Mouse (Mus musculus) forebrain, embryonic 12.5 days (tissue): ENCODE measurements around the gene Hist1h2br. TPM values are rescaled to one million over a fixed set of nuclear protein-coding genes. Genes with fewer than 3 reads are reported as not detected.
"Not testable (repeated sequence)": the region's sequence is repeated elsewhere in the genome, so short reads cannot be mapped to it uniquely, and the experiment has no call there.

Experiments
- ATAC-seq: fragments of 200-750 bp; cut with Nextera tagmentation; 2 replicates; pipeline ENCODE4 v1.8.0; 2017; ENCODE audit warnings: moderate TSS enrichment; ENCODE audit not compliant: low FRiP score
- H3K27ac ChIP-seq: fragments of 300-500 bp; sonication (generic); 2 replicates; pipeline ENCODE4 v1.5.1; 2016; ENCODE audit warnings: mild to moderate bottlenecking
- H3K27me3 ChIP-seq: fragments of 300-500 bp; sonication (generic); 2 replicates; pipeline ENCODE4 v1.6.1; 2016; ENCODE audit warnings: mild to moderate bottlenecking
- H3K36me3 ChIP-seq: fragments of 300-500 bp; sonication (generic); replicated peaks from 2 replicates; pipeline ENCODE4 v1.6.1; 2016; ENCODE audit warnings: mild to moderate bottlenecking
- H3K4me1 ChIP-seq: fragments of 300-500 bp; sonication (generic); 2 replicates; pipeline ENCODE4 v1.6.1; 2016
- H3K4me2 ChIP-seq: fragments of 300-500 bp; sonication (generic); 2 replicates; pipeline ENCODE4 v1.6.1; 2016; ENCODE audit warnings: mild to moderate bottlenecking, moderate library complexity
- H3K4me3 ChIP-seq: fragments of 300-500 bp; sonication (generic); replicated peaks from 2 replicates; pipeline ENCODE4 v1.5.1; 2016; ENCODE audit warnings: mild to moderate bottlenecking
- H3K9ac ChIP-seq: fragments of 300-500 bp; sonication (generic); 2 replicates; pipeline ENCODE4 v1.6.1; 2016; ENCODE audit warnings: mild to moderate bottlenecking
- H3K9me3 ChIP-seq: fragments of 300-500 bp; sonication (generic); 2 replicates; pipeline ENCODE4 v1.6.1; 2016
- WGBS: fragments of 180-500 bp; shearing (Covaris S2); methylation state at CpG from one replicate; pipeline ENCODE4 v1.1.7; 2016; 5-methylcytosine and 5-hydroxymethylcytosine counted together
- microRNA-seq: library from miRNA; unstranded; fragments of <30 nt; microRNA quantifications from one replicate; pipeline ENCODE4, GENCODE M21; 2017
- polyA plus RNA-seq: library from polyadenylated mRNA; unstranded; fragments of >200 nt; fragmentation: Nextera tagmentation; extraction: Ambion mirVana; gene quantifications from 2 replicates; pipeline ENCODE4 v1.2.1, GENCODE M21; 2016

The Hist1h2br gene
- polyA plus RNA-seq, 1 experiment from 2014 or later: 30.9 TPM

DNA sequence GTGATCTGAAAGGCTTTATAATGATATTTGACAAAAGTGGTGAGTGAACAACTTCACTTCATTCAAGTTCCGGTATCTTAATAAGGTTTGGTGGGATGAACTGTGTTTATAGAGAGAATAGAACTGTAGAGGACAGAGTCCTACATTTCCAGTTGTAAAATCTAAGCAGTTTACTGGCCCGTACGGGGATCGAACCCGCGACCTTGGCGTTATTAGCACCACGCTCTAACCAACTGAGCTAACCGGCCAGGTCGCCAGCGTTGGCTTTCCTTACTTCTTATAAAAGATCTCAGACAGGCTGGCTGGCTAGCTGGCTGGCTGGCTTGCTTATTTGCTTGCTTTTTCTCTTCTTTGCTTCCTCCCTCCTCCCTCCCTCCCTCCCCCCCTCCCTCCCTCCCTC, 21.6 kb downstream of the Hist1h2br start:
- H3K27ac ChIP-seq: no peak overlapping the region

DNA sequence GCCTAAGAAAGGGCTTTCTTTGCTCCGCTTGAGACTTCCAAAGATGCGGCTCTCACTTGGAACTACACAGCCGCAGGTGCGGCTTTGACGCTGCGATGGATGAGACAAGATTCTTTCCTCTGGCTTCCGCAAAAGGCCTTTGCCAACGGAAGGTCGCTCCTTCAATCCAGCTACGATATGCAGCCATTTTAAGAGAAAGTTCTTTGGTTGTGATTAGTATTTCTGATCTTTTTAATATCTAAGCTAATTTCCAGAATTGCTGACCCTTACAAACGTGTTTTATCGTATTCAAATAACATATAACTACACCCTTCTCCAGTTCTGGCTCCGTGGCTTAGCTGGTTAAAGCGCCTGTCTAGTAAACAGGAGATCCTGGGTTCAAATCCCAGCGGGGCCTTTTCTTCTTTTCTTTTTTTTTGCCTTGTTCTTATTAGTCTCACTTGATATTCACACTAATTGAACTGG, 22.2 kb downstream of the Hist1h2br start:
- Histone ChIP-seq H3K27me3 (no peaks in the 10 kb centered on the region), H3K36me3 (no peaks in the 10 kb centered on the region), H3K9ac (peak overlapping the region; percentile 36), H3K4me1 (no peaks in the 10 kb centered on the region), H3K4me2 (peak overlapping the region; percentile 44), H3K27ac (peak overlapping the region; percentile 38; the same call in 1 of the 2 replicates), H3K4me3 (peak overlapping the region; percentile 45), H3K9me3 (no peaks in the 10 kb centered on the region)
- peak; percentile 49; the same call in 1 of the 2 replicates for ATAC-seq
- under 1% methylated on average over 15 of the region's 15 CpGs for WGBS

More for the DNA sequence above, 21.6 kb downstream of the Hist1h2br start:
- H3K9ac ChIP-seq: peak overlapping the region; percentile 36; the same call in 1 of the 2 replicates
- WGBS: under 1% methylated on average over 11 of the region's 11 CpGs
- H3K27me3 ChIP-seq: no peaks in the 10 kb centered on the region
- peak overlapping the region; percentile 44 for H3K4me2 ChIP-seq
- H3K36me3 ChIP-seq: no peaks in the 10 kb centered on the region
- no peaks in the 10 kb centered on the region for H3K4me1 ChIP-seq
- peak overlapping the region; percentile 45 for H3K4me3 ChIP-seq
- H3K9me3 ChIP-seq: no peaks in the 10 kb centered on the region
- ATAC-seq: peak; percentile 49; the same call in 1 of the 2 replicates

DNA sequence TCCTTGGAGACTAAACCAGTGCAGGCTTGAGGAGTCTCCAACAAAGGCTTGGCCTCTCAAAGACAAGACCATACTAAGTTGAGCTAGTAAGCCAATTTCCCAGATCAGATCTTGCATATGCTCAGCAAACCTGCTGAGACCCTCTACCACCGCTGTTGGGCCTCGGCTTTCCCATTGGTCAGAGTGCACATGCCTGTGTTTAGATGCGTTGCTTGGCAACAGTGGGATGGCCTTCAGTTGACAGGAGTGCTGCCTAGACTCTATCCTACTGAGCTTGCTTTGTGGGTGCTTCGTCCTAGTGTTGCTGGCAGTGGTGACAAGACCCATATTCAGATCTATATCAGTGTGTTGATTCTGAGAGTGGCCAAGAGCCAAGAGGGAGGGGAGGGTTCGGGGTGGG, 28.1 kb downstream of the Hist1h2br start:
- Histone ChIP-seq H3K36me3 (no peaks in the 10 kb centered on the region), H3K9ac (no peak overlapping the region), H3K4me1 (0 out of 2 replicates have a peak, but pooled peaks cover 4% of the 10 kb centered on the region), H3K4me2 (no peak overlapping the region), H3K27ac (no peak overlapping the region), H3K4me3 (no peak overlapping the region), H3K9me3 (no peaks in the 10 kb centered on the region; the same call in 1 of the 2 replicates), H3K27me3 (no peaks in the 10 kb centered on the region)
- WGBS: 14% methylated on average over 5 of the region's 5 CpGs
- ATAC-seq: no peak; the same call in 1 of the 2 replicates

DNA sequence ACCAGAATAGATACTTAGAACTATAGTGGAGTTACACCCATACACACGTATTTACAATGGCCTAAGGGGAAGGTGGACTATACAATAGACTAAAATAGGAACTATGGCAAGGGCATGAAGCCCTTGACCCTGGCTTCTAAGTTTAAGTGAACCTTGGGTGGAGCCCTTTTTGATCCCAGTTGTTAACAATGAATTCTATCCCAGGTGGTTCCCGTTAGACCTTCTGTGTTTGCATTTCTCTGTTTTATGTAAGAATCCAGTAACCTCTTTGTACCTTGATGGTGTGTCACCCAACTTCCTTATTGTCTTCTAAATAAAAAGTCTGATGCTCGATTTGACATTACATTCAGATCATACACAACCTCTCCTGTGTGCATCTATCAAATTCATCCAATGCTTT, 32.0 kb downstream of the Hist1h2br start:
- H3K27me3 ChIP-seq, H3K9me3 ChIP-seq, H3K4me3 ChIP-seq, H3K9ac ChIP-seq, ATAC-seq, H3K36me3 ChIP-seq, H3K4me2 ChIP-seq, H3K27ac ChIP-seq, H3K4me1 ChIP-seq: not testable (repeated sequence)
- WGBS: 79% methylated on average over 3 of the region's 3 CpGs

DNA sequence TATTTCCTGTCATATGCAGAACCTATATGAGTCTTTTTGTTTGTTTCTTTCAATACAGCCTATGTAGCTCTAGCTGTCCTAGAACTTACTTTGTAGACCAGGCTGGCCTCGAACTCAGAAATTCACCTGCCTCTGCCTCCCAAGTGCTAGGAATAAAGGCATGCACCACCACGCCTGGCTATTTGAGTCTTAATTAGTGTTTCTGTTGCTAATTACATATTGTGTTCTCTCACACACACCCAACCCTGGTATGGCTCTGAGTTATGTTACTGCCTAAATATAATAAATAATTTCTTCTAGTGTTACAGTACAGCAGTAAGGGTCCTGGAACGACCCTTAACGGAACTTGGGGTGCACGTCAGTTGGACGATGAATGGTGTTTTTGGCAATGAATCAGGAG, 47.2 kb downstream of the Hist1h2br start:
- Histone ChIP-seq H3K27ac (no peak overlapping the region), H3K4me2 (no peak overlapping the region), H3K36me3 (no peaks in the 10 kb centered on the region), H3K4me1 (no peaks in the 10 kb centered on the region), H3K27me3 (peaks cover 4% of the 10 kb centered on the region; the same call in 1 of the 2 replicates), H3K4me3 (no peak overlapping the region), H3K9me3 (no peaks in the 10 kb centered on the region), H3K9ac (no peak overlapping the region)
- ATAC-seq: no peak
- WGBS: 85% methylated on average over 6 of the region's 6 CpGs

DNA sequence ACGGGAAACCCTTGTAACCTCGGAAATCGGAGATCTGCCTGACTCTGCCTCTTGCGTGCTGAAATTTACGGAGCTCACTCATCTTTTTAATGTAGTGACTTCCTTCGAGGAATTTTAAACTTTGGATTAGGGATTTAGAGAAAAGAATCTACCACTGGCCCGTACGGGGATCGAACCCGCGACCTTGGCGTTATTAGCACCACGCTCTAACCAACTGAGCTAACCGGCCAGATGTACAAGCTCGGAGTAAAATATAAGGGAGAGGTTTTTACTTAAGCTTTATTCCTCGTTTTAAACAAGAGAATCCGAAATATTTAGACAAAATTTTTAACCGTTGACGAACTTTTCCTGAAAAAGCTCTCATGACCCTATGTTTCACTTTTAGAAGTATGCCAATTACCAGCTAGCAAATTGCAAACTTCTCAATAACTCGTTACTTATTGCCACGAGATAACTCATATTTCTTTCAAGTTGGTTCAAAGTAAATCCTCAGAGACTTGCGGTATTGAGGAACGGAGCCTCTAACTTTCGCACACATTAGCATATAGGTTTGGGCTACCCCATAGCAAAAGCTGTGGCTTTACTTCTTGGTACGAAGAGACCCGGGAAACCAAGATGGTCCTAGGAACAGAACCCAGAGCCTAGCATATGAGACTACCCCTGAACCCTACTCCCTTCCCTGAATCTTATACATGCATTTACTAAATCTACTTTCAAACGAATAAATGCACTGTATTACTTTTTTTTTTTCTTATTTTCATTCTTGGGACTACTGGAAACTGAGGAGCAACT, 48.5 kb downstream of the Hist1h2br start:
- H3K36me3 ChIP-seq: no peaks in the 10 kb centered on the region
- peak overlapping the region; percentile 32 for H3K4me3 ChIP-seq
- no peaks in the 10 kb centered on the region for H3K9me3 ChIP-seq
- WGBS: under 1% methylated on average over 27 of the region's 27 CpGs
- no peak overlapping the region for H3K9ac ChIP-seq
- H3K4me1 ChIP-seq: no peaks in the 10 kb centered on the region
- H3K4me2 ChIP-seq: peak overlapping the region; percentile 42
- H3K27me3 ChIP-seq: peaks cover 4% of the 10 kb centered on the region; the same call in 1 of the 2 replicates
- no peak overlapping the region for H3K27ac ChIP-seq
- 0 out of 2 replicates have a peak, but pooled peaks have one; percentile 51 for ATAC-seq

DNA sequence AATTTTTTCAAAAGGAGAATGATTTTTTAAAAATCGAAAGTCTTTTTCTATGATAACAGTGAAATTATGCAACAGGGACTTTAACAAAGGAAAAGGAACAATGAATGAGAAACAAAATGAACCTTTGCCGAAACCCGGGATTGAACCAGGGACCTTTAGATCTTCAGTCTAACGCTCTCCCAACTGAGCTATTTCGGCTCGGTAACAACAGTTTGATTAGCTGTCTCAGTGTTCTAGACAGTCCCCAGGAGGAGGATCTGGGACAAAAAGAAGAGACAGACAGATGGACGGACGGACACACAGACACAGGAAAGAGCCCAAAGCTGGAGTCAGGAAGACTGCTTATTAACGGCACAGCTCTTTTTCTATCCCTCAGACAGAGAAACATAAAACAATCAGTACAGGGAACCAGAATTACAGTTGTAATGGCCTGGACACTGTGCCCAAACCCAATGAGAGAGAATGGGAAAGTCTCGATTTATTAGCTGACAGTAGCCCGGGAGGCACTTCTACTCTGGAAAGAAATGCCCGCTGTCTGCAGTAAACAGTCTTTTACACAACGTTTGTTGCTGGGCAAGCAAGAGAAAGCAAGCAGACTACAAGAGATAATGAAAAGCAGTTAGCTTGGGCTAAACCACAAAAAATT, 49.3 kb downstream of the Hist1h2br start:
- ATAC-seq: peak; percentile 65; the same call in 1 of the 2 replicates

DNA sequence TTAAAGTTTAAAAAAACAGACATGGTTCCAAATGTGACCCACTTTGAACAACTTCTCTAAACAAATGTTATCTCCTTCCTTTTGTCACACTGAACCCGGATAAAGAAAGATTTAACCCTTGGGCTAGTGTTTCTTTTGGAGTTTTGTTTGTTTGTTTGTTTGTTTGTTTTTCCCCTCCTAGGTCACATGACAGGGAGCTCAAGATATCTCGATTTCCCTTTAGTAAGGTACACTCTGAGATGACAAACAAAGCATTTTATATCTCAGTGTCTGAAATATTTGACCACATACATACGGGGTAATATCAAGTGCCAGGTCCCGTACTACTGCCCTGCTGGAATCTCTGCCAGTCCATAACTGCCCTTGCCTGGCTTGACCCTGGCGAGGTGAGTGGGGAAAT, 49.9 kb downstream of the Hist1h2br start:
- H3K9ac ChIP-seq: no peak overlapping the region
- peaks cover 4% of the 10 kb centered on the region; the same call in 1 of the 2 replicates for H3K27me3 ChIP-seq
- no peak overlapping the region for H3K27ac ChIP-seq
- no peaks in the 10 kb centered on the region for H3K4me1 ChIP-seq
- WGBS: 34% methylated on average over 5 of the region's 5 CpGs
- H3K36me3 ChIP-seq: no peaks in the 10 kb centered on the region
- peak overlapping the region; percentile 42 for H3K4me2 ChIP-seq
- no peaks in the 10 kb centered on the region for H3K9me3 ChIP-seq
- no peak for ATAC-seq
- peak overlapping the region; percentile 32; the same call in 1 of the 2 replicates for H3K4me3 ChIP-seq

More for the DNA sequence above, 49.3 kb downstream of the Hist1h2br start:
- H3K27ac ChIP-seq: no peak overlapping the region
- peaks cover 4% of the 10 kb centered on the region; the same call in 1 of the 2 replicates for H3K27me3 ChIP-seq
- H3K9me3 ChIP-seq: no peaks in the 10 kb centered on the region
- no peak overlapping the region; the same call in 1 of the 2 replicates for H3K9ac ChIP-seq
- H3K4me2 ChIP-seq: peak overlapping the region; percentile 42
- H3K4me1 ChIP-seq: no peaks in the 10 kb centered on the region
- H3K4me3 ChIP-seq: peak overlapping the region; percentile 32
- no peaks in the 10 kb centered on the region for H3K36me3 ChIP-seq
- WGBS: 2% methylated on average over 13 of the region's 13 CpGs

DNA sequence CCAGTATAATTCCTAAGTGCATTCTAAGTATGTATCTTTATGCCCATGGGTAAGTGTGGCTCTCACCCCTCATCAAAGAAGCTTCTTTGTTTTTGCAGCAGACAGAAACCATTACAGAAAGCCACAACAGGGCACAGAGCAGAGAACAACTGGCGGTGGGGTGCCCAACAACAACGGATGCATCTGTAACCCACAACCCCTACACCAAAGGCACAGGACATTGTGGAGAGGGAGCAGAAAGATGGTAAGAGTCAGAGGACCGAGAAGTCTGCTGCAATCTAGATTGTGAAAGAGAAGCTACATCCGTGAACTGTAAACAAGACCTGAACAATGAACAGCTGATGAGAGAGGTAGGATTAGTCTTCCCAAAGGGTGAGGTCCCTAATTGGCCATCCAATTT, 51.0 kb downstream of the Hist1h2br start:
- H3K4me3 ChIP-seq: no peak overlapping the region
- peaks cover 4% of the 10 kb centered on the region; the same call in 1 of the 2 replicates for H3K27me3 ChIP-seq
- no peak for ATAC-seq
- no peak overlapping the region for H3K9ac ChIP-seq
- no peaks in the 10 kb centered on the region for H3K9me3 ChIP-seq
- H3K36me3 ChIP-seq: no peaks in the 10 kb centered on the region
- H3K4me1 ChIP-seq: no peaks in the 10 kb centered on the region
- H3K4me2 ChIP-seq: no peak overlapping the region
- no peak overlapping the region for H3K27ac ChIP-seq
- 65% methylated on average over 4 of the region's 4 CpGs for WGBS

Small RNA genes lying within 50 kb of the gene (microRNA-seq; reads per million reads assigned to microRNA genes)
- gene Gm19658 (not detected), gene Gm44346 (not detected), gene Gm44466 (not detected)

Other genes with a start within 250 kb of the Hist1h2br start
- not detected in 2 replicates for gene Olfr1362, start 219.7 kb upstream of the Hist1h2br start, polyA plus RNA-seq
- not detected in 2 replicates for gene Olfr11, start 191.2 kb upstream of the Hist1h2br start, polyA plus RNA-seq
- not detected in 2 replicates for gene Olfr1361, start 170.4 kb upstream of the Hist1h2br start, polyA plus RNA-seq
- gene Olfr1360, start 156.3 kb upstream of the Hist1h2br start, polyA plus RNA-seq: not detected in 2 replicates
- not detected in 2 replicates for gene Olfr1359, start 135.6 kb upstream of the Hist1h2br start, polyA plus RNA-seq
- 4.8 TPM in 1 of 2 replicates, not detected in the other for gene Hist1h2bl, start 117.6 kb upstream of the Hist1h2br start, polyA plus RNA-seq
- 18.4 and 22.2 TPM in 2 replicates for gene Hist1h2ai, start 117.3 kb upstream of the Hist1h2br start, polyA plus RNA-seq
- gene Hist1h3h, start 116.1 kb upstream of the Hist1h2br start, polyA plus RNA-seq: 13.8 and 14.8 TPM in 2 replicates
- gene Hist1h2bm, start 111.7 kb upstream of the Hist1h2br start, polyA plus RNA-seq: 5.8 and 5.9 TPM in 2 replicates
- 0.74 and 0.86 TPM in 2 replicates for gene Hist1h4j, start 98.7 kb upstream of the Hist1h2br start, polyA plus RNA-seq
- 2.4 and 4.5 TPM in 2 replicates for gene Hist1h4k, start 83.2 kb upstream of the Hist1h2br start, polyA plus RNA-seq
- 34.1 and 37.7 TPM in 2 replicates for gene Hist1h2ak, start 79.9 kb upstream of the Hist1h2br start, polyA plus RNA-seq
- 4.9 and 5.2 TPM in 2 replicates for gene Hist1h2bn, start 79.6 kb upstream of the Hist1h2br start, polyA plus RNA-seq
- gene Hist1h1b, start 53.1 kb upstream of the Hist1h2br start, polyA plus RNA-seq: 44.0 and 46.6 TPM in 2 replicates
- gene Hist1h3i, start 50.4 kb upstream of the Hist1h2br start, polyA plus RNA-seq: 166 and 188 TPM in 2 replicates
- 13.9 and 15.0 TPM in 2 replicates for gene Hist1h2an, start 46.5 kb upstream of the Hist1h2br start, polyA plus RNA-seq
- gene Hist1h2bp, start 46.3 kb upstream of the Hist1h2br start, polyA plus RNA-seq: 3.0 and 5.2 TPM in 2 replicates
- 23.9 and 32.5 TPM in 2 replicates for gene Hist1h2bq, start 23.5 kb upstream of the Hist1h2br start, polyA plus RNA-seq
- not detected in 2 replicates for gene Hist1h2ao, start 23.3 kb upstream of the Hist1h2br start, polyA plus RNA-seq
- gene Hist1h4m, start 22.0 kb upstream of the Hist1h2br start, polyA plus RNA-seq: not detected in 2 replicates
- 12.5 and 13.8 TPM in 2 replicates for gene Hist1h4n, start 1.5 kb upstream of the Hist1h2br start, polyA plus RNA-seq
- 6,142 and 6,230 TPM in 2 replicates for gene Hist1h2ap, start 236 bp upstream of the Hist1h2br start, polyA plus RNA-seq
- 24.5 and 26.7 TPM in 2 replicates for gene Zfp184, start 111.4 kb downstream of the Hist1h2br start, polyA plus RNA-seq
- 0.13 TPM in 1 of 2 replicates, not detected in the other for gene Pom121l2, start 147.5 kb downstream of the Hist1h2br start, polyA plus RNA-seq
- gene Prss16, start 176.0 kb downstream of the Hist1h2br start, polyA plus RNA-seq: 0.28 TPM in 1 of 2 replicates, not detected in the other
- gene Hist1h2ah, start 201.8 kb downstream of the Hist1h2br start, polyA plus RNA-seq: 7.0 and 22.0 TPM in 2 replicates
- 10.0 and 10.5 TPM in 2 replicates for gene Hist1h2bk, start 202.1 kb downstream of the Hist1h2br start, polyA plus RNA-seq
- 44.5 and 46.9 TPM in 2 replicates for gene Hist1h4i, start 207.6 kb downstream of the Hist1h2br start, polyA plus RNA-seq
- gene Hist1h2ag, start 209.2 kb downstream of the Hist1h2br start, polyA plus RNA-seq: 82.7 and 84.6 TPM in 2 replicates
- 13.1 and 15.8 TPM in 2 replicates for gene Hist1h2bj, start 209.5 kb downstream of the Hist1h2br start, polyA plus RNA-seq